Mouse (Mus musculus) cortical plate, adult 2 months (tissue): ENCODE measurements around the gene Cit.

Experiments
- CTCF ChIP-seq: fragments of 200-500 bp; IDR thresholded peaks from 2 replicates; pipeline ENCODE4 v1.5.1; 2011; ENCODE audit warnings: mild to moderate bottlenecking, control low read depth, low read length; ENCODE audit not compliant: insufficient read depth; ENCODE audit errors: extremely low read depth
- POLR2A ChIP-seq: fragments of 200-500 bp; IDR thresholded peaks from 2 replicates; pipeline ENCODE4 v1.6.1; 2011; ENCODE audit warnings: mild to moderate bottlenecking, low read length, control low read depth; ENCODE audit not compliant: insufficient read depth; ENCODE audit errors: extremely low read depth

GRCm38 (mm10) chr5:115866296-115866695 lies 21.2 kb downstream of the Cit start:
- no peak for TF ChIP-seq POLR2A
- TF ChIP-seq CTCF = no peak
